Mouse (Mus musculus) embryonic fibroblast, embryonic 13.5 days (primary cell): ENCODE data around the gene Arhgdib. TPM values are rescaled to one million over a fixed set of nuclear protein-coding genes. Genes with fewer than 3 reads are reported as not detected.

Source experiments
- H3K27ac ChIP-seq: 2 replicates; pipeline ENCODE4 v1.5.1; 2012; ENCODE audit warnings: low read length, control low read depth, inconsistent platforms; ENCODE audit not compliant: insufficient read depth
- H3K4me1 ChIP-seq: 2 replicates; pipeline ENCODE4 v1.6.1; 2011; ENCODE audit warnings: low read length; ENCODE audit not compliant: control insufficient read depth, insufficient read depth
- H3K4me3 ChIP-seq: 2 replicates; pipeline ENCODE4 v1.5.1; 2011; ENCODE audit warnings: mild to moderate bottlenecking, control low read depth, low read length; ENCODE audit not compliant: insufficient read depth
- CTCF ChIP-seq: IDR thresholded peaks from 2 replicates; pipeline ENCODE4 v1.5.1; 2011; ENCODE audit warnings: mild to moderate bottlenecking, control low read depth, low read length, moderate library complexity, borderline replicate concordance; ENCODE audit not compliant: insufficient read depth
- POLR2A ChIP-seq: IDR thresholded peaks from 2 replicates; pipeline ENCODE4 v1.6.1; 2011; ENCODE audit warnings: low read depth, mild to moderate bottlenecking, control low read depth, low read length, moderate library complexity
- polyA plus RNA-seq: library from polyadenylated mRNA; stranded (reverse); fragments of >200 nt; gene quantifications from 2 replicates; pipeline ENCODE4 v1.2.4, GENCODE M21; 2011; ENCODE audit warnings: low read depth; ENCODE audit not compliant: missing spikeins, insufficient read length

Gene Arhgdib
- polyA plus RNA-seq, 1 experiment = 221 TPM

- Histone ChIP-seq H3K27ac (peak within 1 kb of the TSS; percentile 60), H3K4me3 (peak within 1 kb of the TSS; percentile 75), H3K4me1 (no peaks in the 10 kb centered on the region; the same call in 1 of the 2 replicates)
- TF ChIP-seq POLR2A (peak; percentile 99), CTCF (no peak)
These were observed 66.0 kb downstream of the Arhgdib start, which contains the start of gene Mgp for GRCm38 (mm10) chr6:136875670-136876069. TSS of gene Mgp (minus strand) at chr6:136875823.

- H3K4me3 ChIP-seq = peak overlapping the region; percentile 75
These were observed 67.1 kb downstream of the Arhgdib start for GRCm38 (mm10) chr6:136874599-136874998.

More at GRCm38 (mm10) chr6:136874599-136874998, 67.1 kb downstream of the Arhgdib start:
- no peaks in the 10 kb centered on the region; the same call in 1 of the 2 replicates for H3K4me1 ChIP-seq
- H3K27ac ChIP-seq = peak overlapping the region; percentile 36
- TF ChIP-seq POLR2A (no peak; the same call in 1 of the 2 replicates), CTCF (no peak)

Other genes starting within 250 kb of the Arhgdib start
- not detected in 2 replicates for gene Gucy2c, start 160.1 kb downstream of the Arhgdib start, polyA plus RNA-seq
- gene Hist4h4, start 137.5 kb downstream of the Arhgdib start, polyA plus RNA-seq = 0.28 and 0.72 TPM in 2 replicates
- 31.3 and 46.4 TPM in 2 replicates for gene H2afj, start 133.7 kb downstream of the Arhgdib start, polyA plus RNA-seq
- gene BC049715, start 114.3 kb downstream of the Arhgdib start, polyA plus RNA-seq = 0.63 and 1.4 TPM in 2 replicates
- 68.5 and 85.3 TPM in 2 replicates for gene Wbp11, start 113.7 kb downstream of the Arhgdib start, polyA plus RNA-seq
- gene Smco3, start 106.4 kb downstream of the Arhgdib start, polyA plus RNA-seq = not detected in 2 replicates
- gene Art4, start 84.2 kb downstream of the Arhgdib start, polyA plus RNA-seq = not detected in 2 replicates
- gene Mgp, start 66.1 kb downstream of the Arhgdib start, polyA plus RNA-seq = 2,420 and 2,717 TPM in 2 replicates
- 1.7 and 1.9 TPM in 2 replicates for gene Erp27, start 19.7 kb downstream of the Arhgdib start, polyA plus RNA-seq
- gene Pde6h, start 18.1 kb downstream of the Arhgdib start, polyA plus RNA-seq = 1.4 TPM in 1 of 2 replicates, not detected in the other
- 5.8 and 15.2 TPM in 2 replicates for gene Rerg, start 228.6 kb upstream of the Arhgdib start, polyA plus RNA-seq